Mouse (Mus musculus): Measurements from ENCODE around the gene Lcn8.
A peak's percentile ranks its signal among the peaks of the same experiment; 100 is the strongest.

Gene Lcn8

GRCm38 (mm10) chr2:25652902-25653301 lies at the start of gene Lcn8:
Gene Lcn8 (plus strand): TSS chr2:25653120.
- DNase-seq (ENCODE audit: low read depth, low spot score): no peak

GRCm38 (mm10) chr2:25607761-25608622 lies 44.9 kb upstream of the Lcn8 start, which contains the start of gene Rabl6:
Gene Rabl6 (minus strand): TSS chr2:25608521.
- DNase-seq (ENCODE audit: low read depth, low spot score): peak; percentile 93

- no peak for DNase-seq (ENCODE audit: low read depth, low spot score)
Measured at GRCm38 (mm10) chr2:25608671-25609070, 44.2 kb upstream of the Lcn8 start.

GRCm38 (mm10) chr2:25616398-25616797 lies 36.5 kb upstream of the Lcn8 start:
- DNase-seq (ENCODE audit: low read depth, low spot score): peak; percentile 39

- no peak for DNase-seq (ENCODE audit: low read depth, low spot score)
Measured at GRCm38 (mm10) chr2:25617578-25617977, 35.3 kb upstream of the Lcn8 start, which contains the start of gene Ccdc183. Gene Ccdc183 (minus strand): TSS chr2:25617678.

GRCm38 (mm10) chr2:25620386-25620785 lies 32.5 kb upstream of the Lcn8 start:
- DNase-seq (ENCODE audit: low read depth, low spot score): no peak

- no peak for DNase-seq (ENCODE audit: low read depth, low spot score)
Measured at GRCm38 (mm10) chr2:25620852-25621228, 32.1 kb upstream of the Lcn8 start.

- DNase-seq (ENCODE audit: low read depth, low spot score): peak; percentile 88
Measured at GRCm38 (mm10) chr2:25621229-25622200, 31.4 kb upstream of the Lcn8 start, which contains the start of gene Tmem141. Gene Tmem141 (minus strand): TSS chr2:25622005.

GRCm38 (mm10) chr2:25625986-25626385 lies 26.9 kb upstream of the Lcn8 start:
- DNase-seq (ENCODE audit: low read depth, low spot score): no peak

GRCm38 (mm10) chr2:25627811-25628210 lies 25.1 kb upstream of the Lcn8 start, which contains the start of gene Fcna:
Gene Fcna (minus strand): TSS chr2:25628030.
- no peak for DNase-seq (ENCODE audit: low read depth, low spot score)

GRCm38 (mm10) chr2:25628738-25629137 lies 24.2 kb upstream of the Lcn8 start:
- no peak for DNase-seq (ENCODE audit: low read depth, low spot score)

GRCm38 (mm10) chr2:25633616-25634015 lies 19.3 kb upstream of the Lcn8 start:
- DNase-seq (ENCODE audit: low read depth, low spot score): no peak

GRCm38 (mm10) chr2:25634046-25634445 lies 18.9 kb upstream of the Lcn8 start:
- DNase-seq (ENCODE audit: low read depth, low spot score): no peak

GRCm38 (mm10) chr2:25639890-25640289 lies 13.0 kb upstream of the Lcn8 start:
- DNase-seq (ENCODE audit: low read depth, low spot score): peak; percentile 70

GRCm38 (mm10) chr2:25654502-25654901 lies 1.6 kb downstream of the Lcn8 start:
- DNase-seq (ENCODE audit: low read depth, low spot score): no peak

- no peak for DNase-seq (ENCODE audit: low read depth, low spot score)
Measured at GRCm38 (mm10) chr2:25656691-25657090, 3.8 kb downstream of the Lcn8 start.

GRCm38 (mm10) chr2:25657246-25657645 lies 4.3 kb downstream of the Lcn8 start:
- DNase-seq (ENCODE audit: low read depth, low spot score): no peak

- DNase-seq (ENCODE audit: low read depth, low spot score): no peak
Measured at GRCm38 (mm10) chr2:25657652-25658051, 4.7 kb downstream of the Lcn8 start, which contains the start of gene Lcn5. Gene Lcn5 (plus strand): TSS chr2:25657952.

GRCm38 (mm10) chr2:25660279-25660678 lies 7.4 kb downstream of the Lcn8 start:
- DNase-seq (ENCODE audit: low read depth, low spot score): no peak

- no peak for DNase-seq (ENCODE audit: low read depth, low spot score)
Measured at GRCm38 (mm10) chr2:25661245-25661970, 8.5 kb downstream of the Lcn8 start.

GRCm38 (mm10) chr2:25663511-25663910 lies 10.6 kb downstream of the Lcn8 start:
- peak; percentile 61 for DNase-seq (ENCODE audit: low read depth, low spot score)
